Mouse (Mus musculus): ENCODE results near the gene Hibadh.

Hibadh gene

GRCm38 (mm10) chr6:52638471-52639185 is 1.6 kb downstream of the Hibadh start:
- DNase-seq (ENCODE audit: extremely low read depth, low read depth), result no peak

- DNase-seq (ENCODE audit: extremely low read depth, low read depth), result no peak
Measured at GRCm38 (mm10) chr6:52637337-52637736, 2.9 kb downstream of the Hibadh start.

- DNase-seq (ENCODE audit: extremely low read depth, low read depth), result no peak
Measured at GRCm38 (mm10) chr6:52635395-52635794, 4.8 kb downstream of the Hibadh start.

- DNase-seq (ENCODE audit: extremely low read depth, low read depth), result no peak
Measured at GRCm38 (mm10) chr6:52630625-52631024, 9.6 kb downstream of the Hibadh start.

- DNase-seq (ENCODE audit: extremely low read depth, low read depth), result no peak
Measured at GRCm38 (mm10) chr6:52629180-52629579, 11.0 kb downstream of the Hibadh start.

GRCm38 (mm10) chr6:52626735-52627134 is 13.5 kb downstream of the Hibadh start:
- DNase-seq (ENCODE audit: extremely low read depth, low read depth), result peak; percentile 49

DNA sequence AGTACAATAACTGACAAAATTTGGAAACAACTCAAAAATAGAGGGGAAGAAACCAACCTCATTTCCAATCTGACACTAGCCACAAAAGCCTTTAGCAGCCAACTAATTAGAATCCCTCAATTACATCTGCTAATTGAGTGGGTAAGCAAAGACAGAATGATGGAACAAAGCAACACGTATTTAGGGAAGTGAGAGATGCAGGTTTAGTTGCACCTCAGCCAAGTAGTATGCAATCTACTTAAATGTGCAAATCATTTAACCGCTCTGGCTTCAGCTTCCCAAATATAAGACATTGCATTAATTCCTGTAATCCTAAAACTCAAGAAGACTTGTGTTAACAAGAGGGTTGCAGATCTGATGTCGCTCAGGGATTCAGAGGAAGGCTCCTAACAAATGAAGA is 16.4 kb downstream of the Hibadh start:
- no peak for DNase-seq (ENCODE audit: extremely low read depth, low read depth)

DNA sequence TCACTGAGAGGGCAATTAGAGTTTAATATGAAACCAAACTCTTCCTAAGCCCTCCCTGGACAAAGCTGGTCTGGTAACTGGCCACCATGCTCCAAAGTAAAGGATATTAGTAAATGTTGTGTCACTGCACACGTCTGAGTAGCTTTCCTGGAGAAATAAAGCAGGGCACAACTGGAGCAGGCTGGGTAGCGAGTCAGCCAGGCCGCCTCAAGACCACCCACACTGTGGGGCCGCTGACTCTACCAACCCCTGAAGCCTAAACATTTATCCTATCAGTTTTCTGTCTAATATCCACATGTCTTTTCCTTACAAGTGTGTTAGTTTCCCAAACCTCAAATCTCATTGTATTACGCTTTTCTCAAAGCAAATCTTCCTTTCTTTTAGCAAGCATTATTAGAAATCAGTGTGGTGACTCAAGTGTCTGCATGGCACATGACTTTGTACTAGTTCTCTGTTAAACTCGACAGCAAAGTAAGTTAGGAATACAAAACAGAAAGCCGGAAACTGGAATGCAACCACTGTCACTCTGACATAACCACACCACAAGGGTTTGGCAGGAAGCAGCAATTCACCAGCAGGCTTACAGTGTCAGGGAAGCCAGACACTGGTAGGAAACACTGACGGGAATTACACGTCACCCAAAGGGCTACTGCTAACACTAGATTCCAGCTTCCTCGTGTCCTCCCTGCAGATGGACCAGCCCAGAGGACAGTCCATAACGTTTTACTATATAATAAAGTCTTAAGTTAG is 18.3 kb downstream of the Hibadh start:
- DNase-seq (ENCODE audit: extremely low read depth, low read depth), result no peak

DNA sequence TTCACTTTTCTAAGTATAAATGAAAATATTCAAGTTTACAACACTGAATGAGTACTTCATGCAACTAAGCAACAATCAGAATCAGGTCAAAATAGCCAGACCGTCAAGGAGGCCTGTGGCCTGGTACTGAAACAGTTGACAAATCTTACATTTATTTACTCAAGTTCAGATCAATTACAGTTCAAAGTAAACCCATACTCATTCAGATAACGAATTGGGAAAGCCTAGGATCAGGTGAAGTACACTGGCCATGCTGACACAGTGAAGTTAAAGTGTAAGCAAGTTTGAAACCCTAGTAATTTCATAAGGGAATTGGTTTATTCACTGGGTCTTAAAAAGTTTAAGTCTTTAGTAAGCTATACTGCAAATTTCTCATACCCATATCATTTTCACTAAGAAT is 20.1 kb downstream of the Hibadh start:
- no peak for DNase-seq (ENCODE audit: extremely low read depth, low read depth)

- DNase-seq (ENCODE audit: extremely low read depth, low read depth), result no peak
Measured at GRCm38 (mm10) chr6:52609626-52610352, 30.4 kb downstream of the Hibadh start.

DNA sequence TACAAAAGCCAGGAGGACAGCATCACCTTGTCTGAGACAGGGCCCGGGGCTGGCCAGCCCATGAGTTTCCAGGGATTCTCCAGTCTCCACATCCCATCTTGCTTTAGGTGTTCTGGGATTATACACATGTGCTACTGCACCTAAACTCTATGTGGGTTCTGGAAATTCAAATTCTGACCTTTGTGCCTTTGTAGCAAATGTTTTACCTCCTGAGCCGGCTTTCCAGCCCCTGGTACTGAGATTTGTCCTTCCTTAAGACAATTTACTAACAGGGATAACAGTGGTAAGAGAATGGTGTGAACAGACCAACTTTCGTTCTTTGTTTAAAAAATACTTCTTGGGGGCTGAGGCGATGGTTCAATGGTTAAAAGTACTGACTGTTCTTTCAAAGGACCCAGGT is 32.1 kb downstream of the Hibadh start:
- DNase-seq (ENCODE audit: extremely low read depth, low read depth), result no peak

- no peak for DNase-seq (ENCODE audit: extremely low read depth, low read depth)
Measured at GRCm38 (mm10) chr6:52606746-52607347, 33.3 kb downstream of the Hibadh start.

DNA sequence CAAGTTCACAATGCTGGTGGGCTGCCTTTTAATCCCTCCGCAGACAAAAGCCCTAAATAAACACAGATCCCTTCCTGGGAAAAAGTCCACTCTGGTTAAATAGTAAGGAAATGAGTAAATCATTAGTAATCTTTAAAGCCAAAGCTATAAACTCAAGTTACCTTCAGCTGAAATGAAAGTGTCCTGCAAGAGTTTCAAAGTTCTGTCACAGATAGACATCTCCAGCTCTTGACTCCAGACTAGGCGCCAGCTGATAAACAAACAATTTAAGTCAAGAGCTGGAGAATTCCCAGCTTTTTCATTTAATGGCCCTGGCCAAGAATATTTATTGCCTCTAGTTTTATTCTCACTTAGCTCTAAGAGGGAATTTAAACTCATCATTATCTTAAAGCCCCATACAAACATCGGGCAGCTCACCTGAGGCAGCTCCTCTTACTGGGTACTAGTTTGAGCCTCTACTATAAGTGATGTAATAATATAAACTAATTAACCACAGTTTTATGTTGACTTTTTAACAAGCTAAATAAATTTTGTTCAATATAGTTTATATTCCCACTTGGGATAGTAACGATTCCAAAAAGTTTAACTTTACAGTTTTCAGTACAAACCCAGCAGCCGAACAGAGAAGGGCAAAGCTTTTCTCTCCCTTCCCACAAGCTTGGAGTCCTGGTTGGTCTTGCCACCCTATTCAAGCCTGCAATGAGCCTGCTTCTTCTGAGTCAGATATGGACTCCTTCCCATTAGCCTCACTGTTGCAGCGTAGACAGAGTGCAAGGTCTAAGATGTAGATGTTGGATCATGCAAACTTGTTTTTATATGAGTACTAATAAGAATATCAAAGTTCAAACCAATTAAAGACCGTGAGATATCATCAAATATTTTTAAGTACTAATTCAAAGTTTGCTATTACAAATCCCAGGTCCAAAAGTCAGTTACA is 38.2 kb downstream of the Hibadh start:
- DNase-seq (ENCODE audit: extremely low read depth, low read depth), result no peak

DNA sequence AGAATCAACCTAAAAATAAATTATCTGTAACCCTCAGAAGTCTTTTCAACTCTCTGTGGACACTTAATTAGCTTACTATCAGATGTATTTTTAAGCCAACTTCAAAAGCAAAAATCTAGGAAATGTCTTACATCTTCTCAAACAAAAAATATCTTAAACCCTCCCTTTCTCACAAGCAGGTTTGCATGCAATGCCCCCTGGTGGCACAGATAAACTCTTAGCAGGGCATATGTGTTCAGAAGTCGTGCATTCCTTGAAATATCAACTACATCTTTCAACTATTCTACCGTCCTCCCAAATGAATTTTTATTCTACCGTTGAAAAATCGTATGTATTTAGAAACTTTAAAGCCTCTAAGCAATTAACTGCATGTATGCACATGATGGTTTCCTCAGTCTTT is 39.1 kb downstream of the Hibadh start:
- no peak for DNase-seq (ENCODE audit: extremely low read depth, low read depth)

DNA sequence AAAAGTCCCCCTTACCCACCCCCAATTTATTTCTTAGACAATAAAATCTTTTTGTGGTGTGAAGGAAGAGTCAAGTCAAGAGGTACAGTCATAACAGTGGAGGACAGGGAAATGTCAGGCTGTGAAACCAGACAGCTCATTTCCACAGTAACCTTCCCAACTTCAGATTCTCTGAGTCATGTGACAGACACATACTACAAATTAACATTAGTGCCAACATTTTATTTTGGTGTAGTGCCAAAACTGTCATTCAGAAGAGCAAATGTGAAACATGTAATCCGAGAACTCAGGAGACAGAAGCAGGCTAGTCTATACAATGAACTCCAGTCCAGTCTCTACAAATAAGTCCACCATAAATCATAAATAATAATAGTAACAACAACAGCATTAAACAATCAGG is 45.4 kb downstream of the Hibadh start:
- no peak for DNase-seq (ENCODE audit: extremely low read depth, low read depth)

DNA sequence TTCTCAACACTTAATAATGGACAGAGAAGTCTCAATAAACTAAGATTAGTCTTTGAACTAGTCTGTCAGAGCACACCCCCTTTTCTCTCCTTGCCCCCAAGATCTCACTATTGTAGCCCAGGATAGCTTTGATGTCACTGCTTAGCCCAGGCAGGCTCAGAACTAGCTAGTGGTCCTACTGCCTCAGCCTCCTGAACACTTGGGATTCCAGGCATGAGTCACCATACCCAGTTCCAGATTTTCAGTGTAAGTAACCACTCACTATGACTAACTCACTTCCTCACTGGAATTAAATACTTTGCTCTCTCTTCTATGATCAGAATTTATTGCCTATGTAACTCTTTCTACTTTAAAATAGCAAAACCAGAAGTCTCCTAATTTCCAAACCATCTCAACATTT is 53.6 kb downstream of the Hibadh start:
- no peak for DNase-seq (ENCODE audit: extremely low read depth, low read depth)

DNA sequence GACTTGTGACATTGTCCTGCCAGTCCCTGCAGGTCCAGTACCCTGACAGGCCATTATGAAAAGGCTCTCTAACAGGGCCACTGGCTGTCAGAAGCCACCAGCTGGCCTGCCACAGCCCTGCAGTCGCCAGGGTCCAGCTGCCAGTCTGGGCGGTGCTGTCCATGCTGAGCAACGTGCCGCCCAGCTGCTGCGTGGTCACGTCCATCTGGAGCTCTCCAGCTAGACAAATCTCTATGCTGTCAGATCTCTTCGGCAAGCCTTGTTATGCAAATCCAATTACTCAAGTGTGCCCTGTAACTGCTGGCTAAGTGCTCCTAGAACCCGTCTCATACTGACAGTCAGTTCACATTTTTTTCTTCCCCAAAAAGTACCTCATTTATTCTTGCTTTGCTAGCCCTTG is 55.8 kb downstream of the Hibadh start:
- no peak for DNase-seq (ENCODE audit: extremely low read depth, low read depth)

DNA sequence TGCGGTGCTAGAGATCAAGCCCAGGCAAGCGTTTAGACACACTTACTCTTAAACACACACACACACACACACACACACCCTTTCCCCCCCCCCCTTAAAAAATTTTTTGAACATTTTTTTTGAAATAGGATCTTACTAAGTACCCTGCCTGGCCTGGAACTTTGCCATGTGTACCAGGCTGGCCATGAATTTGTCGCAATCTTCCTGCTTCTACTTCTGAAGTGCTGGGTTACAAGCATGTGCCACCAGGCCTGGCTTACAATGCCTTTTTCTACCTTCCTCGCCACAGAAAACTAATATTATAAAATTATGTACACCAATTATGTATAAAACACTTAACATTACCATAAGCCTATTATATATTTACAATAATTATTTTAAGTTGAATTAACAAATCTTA is 59.1 kb downstream of the Hibadh start:
- no peak for DNase-seq (ENCODE audit: extremely low read depth, low read depth)

DNA sequence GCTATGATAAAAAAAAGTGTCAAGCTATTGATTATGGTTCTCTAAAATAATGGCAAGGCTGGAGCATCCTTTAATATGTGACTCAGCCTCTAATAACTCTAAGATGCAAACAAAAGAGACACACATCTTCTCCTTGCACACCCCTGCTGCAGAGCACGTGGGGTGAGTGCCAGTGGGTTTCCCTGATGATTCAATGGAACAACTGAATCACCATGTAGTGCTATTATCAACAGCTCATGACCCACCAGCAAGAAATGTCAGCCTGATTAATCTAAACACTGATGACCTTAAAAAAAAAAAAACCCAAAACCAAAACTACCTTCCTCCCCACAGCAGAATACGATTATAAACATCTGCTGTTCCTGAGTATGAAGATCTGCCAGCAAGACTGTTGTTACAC is 61.9 kb downstream of the Hibadh start:
- no peak for DNase-seq (ENCODE audit: extremely low read depth, low read depth)

DNA sequence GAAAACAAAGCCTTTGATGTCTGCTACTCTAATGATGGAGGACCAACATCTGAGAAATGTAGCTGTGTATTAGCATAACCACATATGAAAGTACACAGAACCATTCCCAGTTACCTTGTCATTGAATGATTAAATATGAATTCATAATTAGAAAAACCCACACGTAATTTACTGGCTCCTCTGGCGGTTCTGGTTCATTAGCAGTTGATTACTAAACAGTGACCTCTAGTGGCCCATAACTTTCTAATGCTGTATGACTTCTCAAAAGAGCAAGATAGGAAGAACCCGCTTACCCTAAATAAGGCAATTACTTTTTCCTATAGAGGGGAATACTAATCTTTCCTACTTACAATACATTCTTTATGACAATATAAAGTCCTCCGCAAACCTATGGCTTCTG is 62.9 kb downstream of the Hibadh start:
- peak; percentile 2 for DNase-seq (ENCODE audit: extremely low read depth, low read depth)

GRCm38 (mm10) chr6:52568706-52569105 is 71.5 kb downstream of the Hibadh start:
- DNase-seq (ENCODE audit: extremely low read depth, low read depth), result no peak
